Mouse (Mus musculus) kidney, postnatal 4 days (tissue): Measurements from ENCODE around the gene Vmn1r22.
"Not testable (repeated sequence)": the region's sequence is repeated elsewhere in the genome, so short reads cannot be mapped to it uniquely, and the experiment has no call there.

ENCODE experiments used
- DNase-seq, 2 experiments: peaks; one replicate each; pipeline ENCODE4 v3.0.0; 2021; ENCODE audit warnings: mixed read lengths in 2 of 2

The Vmn1r22 gene

DNA sequence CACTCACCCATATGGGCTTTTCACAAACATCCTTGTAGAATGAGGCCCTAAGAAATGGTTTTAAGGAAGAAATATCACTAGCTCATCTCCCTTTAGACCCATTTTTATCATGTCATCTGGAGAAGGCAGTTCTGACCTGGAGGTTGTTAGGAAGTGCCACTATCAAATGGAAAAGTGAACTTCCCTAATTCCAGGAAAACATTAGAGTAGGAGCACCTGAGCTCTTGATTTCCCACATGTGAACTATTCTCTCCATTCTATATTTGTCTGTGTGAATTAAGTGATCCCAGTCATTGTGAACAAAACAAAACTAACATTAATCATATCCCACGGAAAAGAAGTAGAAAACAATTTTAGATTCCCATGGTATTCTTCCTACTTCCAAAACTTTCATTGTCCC is at the start of gene Vmn1r22:
TSS of gene Vmn1r22 (minus strand) at position 101 of the 400 bp plus-strand sequence.
- no peak for DNase-seq

DNA sequence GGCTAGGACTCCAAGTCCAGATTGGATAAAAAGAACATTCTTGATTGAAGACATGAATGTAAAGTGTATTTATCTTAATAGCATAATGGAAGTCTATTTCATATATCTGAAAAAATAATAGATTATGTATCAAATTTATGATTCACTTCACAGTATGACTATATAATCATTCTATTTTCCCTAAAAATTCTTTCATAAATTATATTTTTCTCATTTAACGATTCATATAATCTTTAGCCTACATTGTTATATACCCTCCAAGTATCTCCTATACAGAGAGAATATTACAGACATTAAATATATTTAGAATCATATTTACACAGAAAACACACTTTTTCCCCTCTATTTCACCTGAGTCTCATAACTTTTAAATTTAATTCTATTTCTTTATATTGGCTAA is 18.9 kb upstream of the Vmn1r22 start, which contains the start of gene Vmn1r23:
TSS of gene Vmn1r23 (minus strand) at position 101 of the 400 bp plus-strand sequence.
- no peak for DNase-seq

DNA sequence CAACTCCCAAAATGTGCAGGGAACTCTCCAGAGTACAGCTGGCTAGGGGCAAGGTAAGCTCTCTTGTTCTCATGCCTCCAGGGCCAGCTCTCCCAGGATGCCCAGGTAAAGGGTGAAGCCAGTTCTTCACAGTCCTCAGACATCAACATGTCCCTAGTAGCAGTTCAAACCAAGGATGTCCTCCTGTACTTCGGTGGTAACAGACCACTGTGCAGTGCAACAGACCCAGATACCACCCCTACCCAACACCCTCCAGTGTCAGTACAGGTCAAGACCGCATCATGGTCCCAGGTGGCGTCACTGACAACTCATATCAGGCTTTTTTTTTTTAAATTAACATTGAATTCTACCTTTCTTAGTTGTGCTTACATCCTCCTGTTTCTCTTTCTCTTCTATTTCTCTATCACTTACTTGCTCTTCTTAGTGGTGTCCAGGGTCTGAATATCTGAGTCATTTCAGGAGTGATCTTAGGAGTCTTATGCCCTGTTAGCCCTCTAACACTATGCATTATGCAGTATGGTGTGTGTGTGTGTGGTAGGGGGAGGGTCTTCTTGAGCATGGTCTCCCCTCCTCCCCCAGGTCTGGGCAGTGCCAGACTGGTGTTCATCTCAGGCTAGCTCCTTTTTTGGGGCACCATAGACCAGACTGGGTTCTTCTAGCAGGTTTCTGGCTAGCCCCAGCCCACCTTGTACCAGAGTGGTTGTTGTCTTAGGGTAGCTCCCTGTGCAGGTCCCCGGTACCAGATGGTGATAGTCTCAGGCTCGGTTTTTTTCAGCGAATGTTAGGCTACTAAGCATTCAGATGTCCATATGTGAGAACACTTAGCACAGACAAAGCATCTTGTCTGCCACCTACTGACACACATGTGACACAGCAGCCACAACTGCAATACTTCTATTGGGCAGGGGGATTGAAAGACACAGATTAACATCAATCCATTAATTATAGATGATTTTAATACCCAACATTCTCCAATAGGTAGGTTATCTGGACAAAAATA is 48.5 kb downstream of the Vmn1r22 start:
- peak; percentile 26 to 45 for DNase-seq

DNA sequence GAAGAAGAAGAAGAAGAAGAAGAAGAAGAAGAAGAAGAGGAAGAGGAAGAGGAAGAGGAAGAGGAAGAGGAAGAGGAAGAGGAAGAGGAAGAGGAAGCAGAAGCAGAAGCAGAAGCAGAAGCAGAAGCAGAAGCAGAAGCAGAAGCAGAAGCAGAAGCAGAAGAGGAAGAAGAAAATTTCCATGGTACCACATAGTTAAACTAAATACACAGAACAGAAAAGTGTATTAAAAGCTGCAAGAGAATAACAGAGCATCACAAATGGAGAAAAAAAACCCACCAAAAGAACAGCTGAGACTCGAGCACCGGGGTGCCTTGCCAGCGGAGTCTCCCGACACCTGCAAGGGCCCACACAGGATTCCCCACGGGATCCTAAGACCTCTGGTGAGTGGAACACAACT is 56.7 kb downstream of the Vmn1r22 start:
- DNase-seq, result not testable (repeated sequence)

DNA sequence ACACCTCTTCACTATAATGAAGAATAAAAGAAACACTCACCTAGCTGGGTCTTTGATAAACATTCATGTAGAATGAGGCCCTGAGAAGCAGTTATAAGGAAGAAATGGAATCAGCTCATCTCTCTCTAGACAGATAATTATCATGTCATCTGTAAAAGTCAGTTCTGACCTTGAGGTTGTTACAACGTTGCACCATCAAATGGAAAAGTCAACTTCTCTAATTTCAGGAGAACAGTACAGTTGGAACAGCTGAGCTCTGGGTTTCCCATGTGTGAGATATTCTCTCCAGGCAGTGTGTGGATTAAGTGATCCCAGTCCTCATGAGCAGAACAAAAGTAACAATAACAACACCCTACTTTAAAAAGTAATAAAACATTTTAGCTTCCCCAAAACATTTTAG is 57.5 kb downstream of the Vmn1r22 start, which contains the start of gene Vmn1r21:
TSS of gene Vmn1r21 (minus strand) at position 58 of the 400 bp plus-strand sequence.
- no peak for DNase-seq
